Mouse (Mus musculus) bone marrow macrophage, adult 2 months (primary cell): ENCODE results near the gene Hnrnpul2. TPM values are rescaled to one million over a fixed set of nuclear protein-coding genes. Genes with fewer than 3 reads are reported as not detected.
"Not testable (repeated sequence)": the region's sequence is repeated elsewhere in the genome, so short reads cannot be mapped to it uniquely, and the experiment has no call there.

Experiments
- H3K27ac ChIP-seq: 2 replicates; pipeline ENCODE4 v1.5.1; 2012; ENCODE audit warnings: low read depth, low read length; ENCODE audit not compliant: insufficient read depth
- H3K4me1 ChIP-seq: 2 replicates; pipeline ENCODE4 v1.6.1; 2012; ENCODE audit warnings: low read length; ENCODE audit not compliant: control insufficient read depth, insufficient read depth
- H3K4me3 ChIP-seq: 2 replicates; pipeline ENCODE4 v1.5.1; 2012; ENCODE audit warnings: mild to moderate bottlenecking, low read length, moderate library complexity; ENCODE audit not compliant: insufficient read depth
- CTCF ChIP-seq: IDR thresholded peaks from 2 replicates; pipeline ENCODE4 v1.5.1; 2012; ENCODE audit warnings: low read depth, mild to moderate bottlenecking, low read length, moderate library complexity
- POLR2A ChIP-seq: IDR thresholded peaks from 2 replicates; pipeline ENCODE4 v1.6.1; 2012; ENCODE audit warnings: mild to moderate bottlenecking, low read depth, low read length, borderline replicate concordance
- polyA plus RNA-seq: library from polyadenylated mRNA; stranded (reverse); fragments of >200 nt; gene quantifications from 2 replicates; pipeline ENCODE4 v1.2.4, GENCODE M21; 2012; ENCODE audit not compliant: missing spikeins, insufficient read depth, insufficient read length

Hnrnpul2 gene
- polyA plus RNA-seq, 1 experiment: 102 TPM

- no peak within 1 kb of the TSS for H3K27ac ChIP-seq
- TF ChIP-seq POLR2A (no peak), CTCF (no peak)
- H3K4me1 ChIP-seq: peaks cover 10% of the 10 kb centered on the region
- H3K4me3 ChIP-seq: no peak within 1 kb of the TSS
These were observed 30.6 kb downstream of the Hnrnpul2 start, which contains the start of gene Lrrn4cl for GRCm38 (mm10) chr19:8850402-8850901. Gene Lrrn4cl, plus strand, starts transcription at chr19:8850768.

- no peak for TF ChIP-seq CTCF
- TF ChIP-seq POLR2A: no peak
- H3K4me1 ChIP-seq: peaks cover 15% of the 10 kb centered on the region
- H3K4me3 ChIP-seq: no peak overlapping the region
- H3K27ac ChIP-seq: no peak overlapping the region
These were observed 31.8 kb downstream of the Hnrnpul2 start for GRCm38 (mm10) chr19:8851639-8852038.

DNA sequence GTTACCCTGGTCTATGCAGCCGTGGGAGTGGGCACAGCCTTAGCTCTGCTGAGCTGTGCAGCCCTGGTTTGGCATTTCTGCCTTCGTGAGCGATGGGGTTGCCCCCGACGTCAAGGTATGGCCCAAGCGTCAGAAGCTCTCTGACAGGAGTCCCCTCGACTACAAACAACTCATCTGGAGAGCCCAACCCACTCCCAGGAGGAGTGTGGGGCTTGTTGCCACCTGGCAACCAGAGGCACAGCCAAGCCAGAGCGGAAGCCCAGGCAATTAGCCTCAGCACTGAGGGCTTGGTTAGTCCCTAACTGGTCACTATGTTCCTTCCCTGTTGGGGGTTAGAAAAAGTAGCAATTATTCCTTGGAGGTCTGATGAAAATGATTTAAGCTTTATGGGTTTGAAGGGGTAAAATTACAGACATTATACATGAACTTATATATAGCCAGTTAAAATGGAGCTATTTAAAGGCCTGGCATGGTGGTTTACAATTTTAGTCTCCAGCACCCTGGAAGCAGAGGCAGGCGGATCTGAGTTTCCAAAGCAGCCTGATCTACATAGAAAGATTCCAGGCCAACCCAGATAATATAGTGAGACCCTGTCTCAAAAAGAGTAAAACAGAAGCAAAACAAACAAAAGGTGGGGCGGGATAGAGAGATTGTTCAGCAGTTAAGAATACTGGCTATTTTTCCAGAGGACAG is 32.6 kb downstream of the Hnrnpul2 start:
- TF ChIP-seq POLR2A (no peak), CTCF (no peak)
- Histone ChIP-seq H3K4me3 (no peak overlapping the region), H3K27ac (no peak overlapping the region), H3K4me1 (peaks cover 15% of the 10 kb centered on the region)

DNA sequence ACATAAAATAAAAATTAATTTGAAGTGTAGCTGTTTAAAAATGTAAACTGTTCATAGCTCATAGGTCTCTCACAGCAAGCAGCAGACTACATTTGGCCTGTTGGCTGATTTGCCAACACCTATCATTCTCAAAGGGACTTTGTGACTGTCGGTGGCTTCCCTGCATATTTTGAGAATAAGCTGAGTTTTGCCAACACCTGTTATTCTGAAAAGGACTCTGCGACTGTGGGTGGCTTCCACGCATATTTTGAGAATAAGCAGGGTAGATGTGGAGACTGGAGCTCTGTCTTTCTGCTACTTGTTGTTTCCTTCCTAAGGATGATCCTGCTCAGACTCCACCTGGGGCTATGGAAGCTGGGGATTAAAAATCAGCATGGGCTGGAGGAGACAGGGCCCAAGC is 33.3 kb downstream of the Hnrnpul2 start:
- H3K4me1 ChIP-seq: peaks cover 15% of the 10 kb centered on the region
- no peak overlapping the region for H3K4me3 ChIP-seq
- no peak overlapping the region for H3K27ac ChIP-seq
- TF ChIP-seq POLR2A (no peak), CTCF (no peak)

GRCm38 (mm10) chr19:8857689-8858088 is 37.9 kb downstream of the Hnrnpul2 start:
- no peak overlapping the region for H3K27ac ChIP-seq
- no peak overlapping the region for H3K4me3 ChIP-seq
- TF ChIP-seq CTCF (peak; percentile 32; the same call in 1 of the 2 replicates), POLR2A (no peak)
- peaks cover 5% of the 10 kb centered on the region for H3K4me1 ChIP-seq

- no peak for TF ChIP-seq POLR2A
- TF ChIP-seq CTCF: no peak
- no peak overlapping the region for H3K4me3 ChIP-seq
- no peak overlapping the region for H3K27ac ChIP-seq
- peaks cover 7% of the 10 kb centered on the region for H3K4me1 ChIP-seq
These were observed 39.2 kb downstream of the Hnrnpul2 start for GRCm38 (mm10) chr19:8859018-8859417.

GRCm38 (mm10) chr19:8864265-8864664 is 44.5 kb downstream of the Hnrnpul2 start:
- H3K4me3 ChIP-seq: no peak overlapping the region
- no peak overlapping the region for H3K27ac ChIP-seq
- peaks cover 2% of the 10 kb centered on the region; the same call in 1 of the 2 replicates for H3K4me1 ChIP-seq
- TF ChIP-seq CTCF (no peak), POLR2A (no peak)

- peaks cover 13% of the 10 kb centered on the region for H3K4me1 ChIP-seq
- H3K4me3 ChIP-seq, H3K27ac ChIP-seq: not testable (repeated sequence)
These were observed 50.6 kb downstream of the Hnrnpul2 start for GRCm38 (mm10) chr19:8870381-8870780.

- peak overlapping the region; percentile 60 for H3K27ac ChIP-seq
- no peak for TF ChIP-seq POLR2A
- TF ChIP-seq CTCF: no peak
- H3K4me3 ChIP-seq: peak overlapping the region; percentile 98
- H3K4me1 ChIP-seq: peaks cover 13% of the 10 kb centered on the region
These were observed 51.0 kb downstream of the Hnrnpul2 start for GRCm38 (mm10) chr19:8870838-8871237.

DNA sequence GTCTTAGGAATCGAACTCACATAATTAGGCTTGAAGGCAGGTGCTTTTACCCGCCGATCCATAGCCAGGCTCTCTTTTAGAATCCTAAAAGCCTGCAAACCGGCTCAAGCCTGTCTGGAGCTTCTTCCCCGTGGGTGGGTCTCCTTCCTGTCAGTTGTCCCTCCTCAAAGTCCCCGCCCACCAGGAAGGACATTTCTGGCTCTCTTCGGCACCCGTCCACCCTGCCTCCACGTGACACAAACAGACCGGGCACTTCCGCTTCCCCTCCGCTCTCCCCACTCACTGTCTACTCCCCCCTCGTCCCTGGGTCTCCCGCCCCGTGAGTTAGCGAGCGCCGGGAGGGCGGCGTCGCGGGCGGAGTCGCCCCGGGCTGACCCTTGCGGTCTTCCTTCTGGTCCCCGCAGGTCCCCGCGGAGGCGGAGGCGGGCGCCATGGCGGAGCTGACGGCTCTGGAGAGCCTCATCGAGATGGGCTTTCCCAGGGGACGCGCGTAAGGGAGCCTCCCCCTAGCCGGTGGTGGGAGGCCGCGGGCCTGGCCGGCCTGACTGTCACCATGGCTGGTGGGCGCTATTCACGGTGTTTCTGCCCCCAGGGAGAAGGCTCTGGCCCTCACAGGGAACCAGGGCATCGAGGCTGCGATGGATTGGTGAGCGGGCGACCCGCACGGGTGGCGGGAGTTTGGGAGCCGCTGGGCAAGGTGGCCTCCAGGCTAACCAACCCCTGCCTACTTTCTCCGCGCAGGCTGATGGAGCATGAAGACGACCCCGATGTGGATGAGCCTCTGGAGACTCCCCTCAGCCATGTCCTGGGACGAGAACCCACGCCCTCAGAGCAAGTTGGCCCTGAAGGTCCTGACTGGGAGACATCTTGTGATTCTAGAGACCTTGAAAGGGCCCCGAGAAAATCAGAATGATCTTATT is 51.7 kb downstream of the Hnrnpul2 start, which contains the start of gene Ubxn1:
Ubxn1 (plus strand) TSS at position 230 of the 920 bp plus-strand sequence.
- H3K4me3 ChIP-seq: peak within 1 kb of the TSS; percentile 98
- H3K27ac ChIP-seq: peak within 1 kb of the TSS; percentile 74
- peaks cover 13% of the 10 kb centered on the region for H3K4me1 ChIP-seq
- TF ChIP-seq POLR2A (0 out of 2 replicates have a peak, but pooled peaks have one; percentile 50), CTCF (no peak)
